Mouse (Mus musculus): ENCODE measurements at regions not wholly inside any gene's neighbourhood (a gene's known extent, or its start where the extent isn't known, plus 50 kb on each side); places are given as distances from the start of the nearest gene placed in this dataset.
A peak's percentile ranks its signal among the peaks of the same experiment; 100 is the strongest.
"Not testable (repeated sequence)": the region's sequence is repeated elsewhere in the genome, so short reads cannot be mapped to it uniquely, and the experiment has no call there.

DNA sequence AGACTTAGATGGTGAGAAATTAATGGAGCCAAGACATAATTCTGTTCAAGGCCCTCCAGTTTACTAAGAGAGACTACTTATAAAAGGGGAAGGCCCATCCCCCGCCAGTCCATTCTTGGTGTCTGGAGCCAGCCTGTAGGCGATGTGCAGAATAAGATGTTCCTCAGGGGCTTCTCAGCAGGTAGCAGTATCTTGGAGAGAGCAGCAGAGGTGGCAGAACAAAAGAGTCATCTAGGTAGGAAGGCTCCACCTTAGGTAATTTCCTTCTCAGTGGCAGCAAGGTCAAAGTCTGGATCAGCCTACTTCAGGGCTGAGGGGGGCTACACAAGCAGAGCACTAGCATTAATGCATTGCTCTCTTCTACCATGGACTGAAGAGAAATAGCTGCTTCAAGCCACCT is 449.4 kb upstream of the Tbl1xr1 start:
- not testable (repeated sequence) for DNase-seq

- DNase-seq, result peak; percentile 28 to 34
These were observed 442.7 kb upstream of the Tbl1xr1 start for GRCm38 (mm10) chr3:21633600-21634221.

- no peak for DNase-seq
These were observed 441.7 kb upstream of the Tbl1xr1 start for GRCm38 (mm10) chr3:21634675-21635204.

- DNase-seq, result no peak
These were observed 437.6 kb upstream of the Tbl1xr1 start for GRCm38 (mm10) chr3:21638886-21639285.

DNA sequence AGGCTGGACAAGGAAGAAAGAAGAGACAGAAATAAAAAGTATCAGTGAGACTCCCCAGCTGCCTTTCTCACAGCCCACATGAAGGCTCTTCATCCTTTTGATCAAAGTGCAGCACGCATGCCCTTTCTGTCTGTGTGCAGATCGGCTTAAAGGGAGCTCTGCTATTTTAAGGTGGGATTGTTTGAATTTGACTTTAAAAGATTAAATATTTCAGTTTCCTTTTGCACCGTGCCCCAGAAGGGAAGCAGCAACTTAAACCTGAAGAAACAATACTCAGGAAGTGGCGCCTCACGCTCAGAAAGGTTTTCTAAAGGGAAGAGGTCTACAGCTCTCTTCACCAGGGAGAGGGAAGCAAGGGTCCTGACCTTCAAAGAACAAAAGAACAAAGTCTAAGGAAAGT is 436.9 kb upstream of the Tbl1xr1 start:
- DNase-seq, result no peak

DNA sequence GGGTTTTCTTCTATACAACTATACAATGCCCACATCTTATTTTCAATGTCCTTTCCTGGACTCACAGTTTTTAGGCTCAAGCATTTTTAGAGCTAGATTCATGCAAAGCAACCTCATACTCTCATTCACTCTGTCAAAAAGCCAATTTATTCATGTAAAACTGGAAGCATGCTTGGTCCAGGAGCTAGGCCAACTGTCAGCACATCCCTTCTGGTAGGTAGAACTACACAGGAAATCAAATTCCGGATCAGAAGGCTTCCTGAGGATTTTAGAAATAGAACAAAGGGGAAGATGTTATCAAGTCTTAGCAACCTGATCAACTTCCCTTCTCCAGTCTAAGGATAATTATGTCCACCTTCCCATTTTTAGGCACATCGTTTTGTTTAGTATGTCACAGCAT is 432.4 kb upstream of the Tbl1xr1 start:
- peak in 1 of 2 experiments; percentile 38 for DNase-seq

- DNase-seq, result no peak
These were observed 431.2 kb upstream of the Tbl1xr1 start for GRCm38 (mm10) chr3:21645268-21645667.

GRCm38 (mm10) chr3:21649885-21650469 is 426.5 kb upstream of the Tbl1xr1 start:
- DNase-seq, result no peak

DNA sequence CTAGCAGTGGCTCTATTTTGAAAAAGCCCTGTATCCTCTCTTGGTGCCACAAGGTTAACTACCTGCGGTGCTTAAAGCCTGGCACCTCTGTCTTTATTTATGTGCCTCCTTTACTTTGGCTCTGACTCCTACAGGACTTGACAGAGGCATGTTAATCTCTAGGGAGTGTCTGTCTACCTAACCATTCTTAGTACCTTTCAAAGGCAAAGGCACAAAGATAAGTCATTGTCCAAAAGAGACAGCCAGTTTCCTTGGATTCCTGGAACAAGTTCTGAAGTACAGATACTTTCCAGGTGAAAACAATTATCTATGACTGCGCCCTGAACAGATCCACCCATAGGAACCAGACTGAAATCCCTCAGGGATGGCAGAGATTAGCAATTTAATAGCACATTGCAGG is 421.2 kb upstream of the Tbl1xr1 start:
- DNase-seq, result no peak

DNA sequence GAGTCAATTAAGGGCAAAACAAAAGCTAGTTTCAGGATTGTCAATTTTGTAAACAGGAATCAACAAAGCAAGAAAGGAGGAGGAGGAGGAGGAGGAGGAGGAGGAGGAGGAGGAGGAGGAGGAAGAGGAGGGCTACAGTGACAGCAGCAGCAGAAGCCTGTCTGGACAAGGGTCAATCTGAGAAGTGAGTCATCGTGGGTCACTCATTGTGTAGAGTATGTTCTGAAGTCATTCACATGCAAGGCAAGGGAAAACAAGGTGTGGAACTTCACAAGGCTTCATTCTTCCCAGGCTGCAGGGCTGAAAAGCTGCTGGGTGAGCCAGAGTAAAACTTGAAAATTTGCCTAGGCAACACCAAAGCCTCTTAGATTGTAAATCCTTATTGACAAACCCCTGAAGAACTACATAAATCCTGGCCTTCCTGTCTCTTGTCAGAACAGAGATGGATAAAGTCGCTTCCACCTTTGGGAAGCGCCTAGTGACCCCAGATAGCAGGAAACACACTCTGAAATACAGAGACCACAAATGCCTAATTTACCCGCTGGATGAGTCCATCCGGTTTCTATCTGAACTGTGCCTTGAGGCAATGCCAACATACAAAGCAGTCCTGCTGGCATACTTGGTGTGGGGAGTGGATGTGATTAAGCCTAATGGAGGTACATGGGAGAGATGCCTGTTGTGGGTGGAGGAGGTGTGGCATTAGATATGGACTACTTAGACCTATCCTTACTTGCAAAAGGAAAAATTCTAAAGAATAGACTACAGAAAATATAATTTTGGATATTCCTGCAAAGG is 408.9 kb upstream of the Tbl1xr1 start:
- no peak for DNase-seq

DNA sequence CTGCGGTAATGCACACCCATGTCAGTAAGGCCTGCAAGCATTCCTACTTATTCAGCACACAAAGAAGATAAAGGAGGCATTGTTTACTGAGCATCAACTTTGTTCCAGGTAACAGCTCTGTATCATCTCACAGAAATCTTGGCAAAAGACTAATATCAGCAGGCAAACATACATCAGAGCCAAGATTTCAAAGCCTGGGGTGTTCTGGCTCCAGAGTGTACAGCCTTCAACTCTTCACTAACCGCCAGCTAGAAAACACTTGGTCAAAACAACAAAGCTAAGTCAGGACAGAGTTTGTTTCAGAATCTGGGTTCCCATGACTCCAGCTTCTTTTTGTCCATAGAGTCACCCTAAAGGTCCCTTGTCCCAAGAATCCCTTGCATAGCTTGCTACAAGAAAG is 404.6 kb upstream of the Tbl1xr1 start:
- no peak for DNase-seq

DNA sequence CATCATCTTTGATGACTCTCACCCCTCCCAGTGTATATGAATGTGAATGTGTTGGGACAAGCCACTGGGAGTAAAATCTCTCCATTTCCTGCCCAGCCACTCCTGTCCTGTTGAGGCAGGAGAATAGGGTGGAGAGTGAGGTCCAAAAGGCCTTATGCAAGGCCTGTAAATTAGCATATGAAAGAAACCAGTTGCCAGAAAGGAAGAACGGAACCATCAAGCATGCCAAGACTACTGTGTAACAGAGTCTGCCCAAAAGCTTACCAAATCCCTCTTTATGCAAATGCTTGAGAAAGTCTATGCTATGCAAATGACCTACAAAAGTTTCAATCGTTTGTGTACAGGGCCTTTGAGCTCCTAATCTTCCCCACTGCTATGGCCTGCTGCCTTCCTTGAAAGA is 404.0 kb upstream of the Tbl1xr1 start:
- no peak for DNase-seq

GRCm38 (mm10) chr3:21673466-21673865 is 403.0 kb upstream of the Tbl1xr1 start:
- DNase-seq, result no peak

DNA sequence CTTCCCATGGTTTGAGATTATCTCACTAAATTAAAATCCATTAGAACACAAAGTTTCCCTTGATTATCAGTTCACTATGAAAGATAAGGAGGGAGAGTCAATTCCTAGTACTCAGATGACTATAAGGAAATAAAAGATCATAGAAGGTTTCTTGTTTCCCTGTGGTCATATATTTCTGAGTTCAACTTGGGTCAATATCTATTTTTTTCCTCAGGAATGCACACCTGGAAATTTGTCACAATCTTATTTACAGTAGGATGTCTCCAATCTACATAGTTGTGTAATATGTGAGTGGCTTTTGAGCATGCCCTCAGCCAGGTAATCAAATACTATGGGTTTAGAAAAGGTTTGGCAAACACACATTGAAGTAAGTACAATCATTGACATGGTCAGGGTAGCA is 398.2 kb upstream of the Tbl1xr1 start:
- no peak for DNase-seq

DNA sequence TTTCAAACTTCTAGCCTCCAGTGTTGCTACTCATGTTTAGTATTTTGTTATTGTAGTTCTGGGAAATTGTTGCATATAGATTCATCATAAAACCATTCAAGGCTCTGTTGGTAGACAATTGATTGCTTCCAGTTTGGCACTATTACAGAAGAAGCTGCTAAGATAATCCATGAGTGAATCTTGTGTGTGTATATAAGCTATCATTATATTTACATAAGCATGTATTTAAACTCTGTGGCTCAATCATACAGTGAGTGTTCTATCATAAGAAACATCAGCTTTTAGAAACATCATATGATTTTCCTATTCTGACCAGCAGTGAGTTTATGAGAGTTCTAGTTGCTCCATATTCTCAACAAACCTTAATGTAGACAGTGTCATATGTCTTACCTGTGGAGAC is 397.7 kb upstream of the Tbl1xr1 start:
- DNase-seq, result no peak

GRCm38 (mm10) chr3:21697980-21698672 is 378.3 kb upstream of the Tbl1xr1 start:
- not testable (repeated sequence) for DNase-seq

DNA sequence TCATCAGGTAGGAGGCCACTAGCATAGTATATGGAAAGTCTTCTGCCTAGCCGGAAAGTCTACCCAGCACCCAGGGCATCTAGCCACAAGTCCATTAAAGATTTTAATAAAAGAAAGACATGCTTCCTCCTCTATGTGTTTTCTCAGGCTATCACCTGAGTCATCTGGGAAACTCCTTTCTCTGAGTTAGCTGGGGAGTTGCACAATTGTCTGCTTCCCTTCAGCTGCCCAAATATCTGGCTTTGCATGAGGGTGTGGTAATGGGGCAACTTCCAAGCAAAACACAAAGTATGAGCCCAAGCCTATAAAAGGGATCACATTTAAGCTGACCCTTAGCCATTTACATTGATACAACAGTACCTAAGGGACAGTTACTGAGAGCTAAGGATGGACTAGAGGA is 376.9 kb upstream of the Tbl1xr1 start:
- peak in 1 of 2 experiments; percentile 15 for DNase-seq

GRCm38 (mm10) chr3:21700326-21700725 is 376.1 kb upstream of the Tbl1xr1 start:
- DNase-seq, result no peak

GRCm38 (mm10) chr3:21726747-21727505 is 349.5 kb upstream of the Tbl1xr1 start:
- DNase-seq, result no peak

DNA sequence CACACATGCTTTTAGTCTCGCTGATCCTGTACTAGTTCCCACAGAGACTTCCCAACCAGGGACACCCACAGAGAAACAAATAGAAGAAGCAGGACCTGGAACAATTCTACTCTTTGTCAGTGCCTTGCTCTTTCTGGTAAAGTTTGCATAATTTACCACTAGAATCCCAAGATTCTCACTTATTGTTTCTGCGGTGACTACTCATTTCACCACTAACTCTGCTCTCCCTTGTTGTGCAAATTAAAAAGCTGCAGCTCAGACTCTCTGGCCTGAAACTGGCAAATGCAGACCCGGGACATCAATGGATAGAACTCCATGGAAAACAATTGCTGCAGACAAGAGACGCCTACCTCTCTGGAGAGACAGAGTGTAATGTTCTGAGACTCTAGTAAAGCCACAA is 348.4 kb upstream of the Tbl1xr1 start:
- DNase-seq, result no peak

DNA sequence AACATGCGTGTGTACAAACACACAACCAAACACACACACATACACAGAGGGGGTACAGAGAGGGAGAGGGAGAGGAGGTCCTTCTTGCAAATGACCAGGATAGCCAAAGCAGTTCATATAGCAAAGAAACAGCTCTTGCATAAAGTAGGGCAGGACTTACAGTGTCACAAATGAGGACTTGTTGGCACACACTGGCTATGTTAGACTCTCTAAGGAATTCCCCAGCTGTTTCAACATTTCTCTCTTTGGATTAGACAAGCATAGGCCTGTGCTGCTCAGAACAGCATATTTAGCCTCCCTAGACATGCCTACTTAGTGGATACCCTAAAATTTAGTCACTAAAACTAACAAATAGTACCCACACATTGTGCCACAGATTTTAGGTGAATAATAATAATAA is 347.1 kb upstream of the Tbl1xr1 start:
- no peak for DNase-seq

GRCm38 (mm10) chr3:21735688-21736087 is 340.8 kb upstream of the Tbl1xr1 start:
- not testable (repeated sequence) for DNase-seq

Data from heart, adult 18-20 months (tissue).